Mouse (Mus musculus): ENCODE data around the gene Cacng7.
A peak's percentile ranks its signal among the peaks of the same experiment; 100 is the strongest.
"Not testable (repeated sequence)": the region's sequence is repeated elsewhere in the genome, so short reads cannot be mapped to it uniquely, and the experiment has no call there.

Cacng7 gene

GRCm38 (mm10) chr7:3332619-3333521, at the start of gene Cacng7:
Gene Cacng7 (plus strand): TSS chr7:3332955.
- DNase-seq (ENCODE audit: low spot score), result peak; percentile 52

GRCm38 (mm10) chr7:3283081-3283875, 49.5 kb upstream of the Cacng7 start:
- no peak for DNase-seq (ENCODE audit: low spot score)

- no peak for DNase-seq (ENCODE audit: low spot score)
Measured at GRCm38 (mm10) chr7:3284604-3285003, 48.2 kb upstream of the Cacng7 start.

- DNase-seq (ENCODE audit: low spot score), result no peak
Measured at GRCm38 (mm10) chr7:3286036-3286435, 46.7 kb upstream of the Cacng7 start.

- DNase-seq (ENCODE audit: low spot score), result no peak
Measured at GRCm38 (mm10) chr7:3287186-3287585, 45.6 kb upstream of the Cacng7 start.

- DNase-seq (ENCODE audit: low spot score), result peak; percentile 88
Measured at GRCm38 (mm10) chr7:3288976-3289970, 43.5 kb upstream of the Cacng7 start, which contains the start of the genes Myadm and Prkcg. Gene Myadm (plus strand): TSS chr7:3289080. Gene Prkcg (plus strand): TSS chr7:3289179.

- DNase-seq (ENCODE audit: low spot score), result peak; percentile 98
Measured at GRCm38 (mm10) chr7:3290257-3291033, 42.3 kb upstream of the Cacng7 start.

- DNase-seq (ENCODE audit: low spot score), result no peak
Measured at GRCm38 (mm10) chr7:3291197-3291596, 41.6 kb upstream of the Cacng7 start.

GRCm38 (mm10) chr7:3291764-3292163, 41.0 kb upstream of the Cacng7 start:
- no peak for DNase-seq (ENCODE audit: low spot score)

GRCm38 (mm10) chr7:3292271-3292670, 40.5 kb upstream of the Cacng7 start:
- DNase-seq (ENCODE audit: low spot score), result not testable (repeated sequence)

- DNase-seq (ENCODE audit: low spot score), result peak; percentile 91
Measured at GRCm38 (mm10) chr7:3292791-3293190, 40.0 kb upstream of the Cacng7 start.

- no peak for DNase-seq (ENCODE audit: low spot score)
Measured at GRCm38 (mm10) chr7:3294794-3295193, 38.0 kb upstream of the Cacng7 start.

- DNase-seq (ENCODE audit: low spot score), result no peak
Measured at GRCm38 (mm10) chr7:3295321-3296110, 37.2 kb upstream of the Cacng7 start.

- DNase-seq (ENCODE audit: low spot score), result no peak
Measured at GRCm38 (mm10) chr7:3296711-3297110, 36.0 kb upstream of the Cacng7 start.

GRCm38 (mm10) chr7:3299941-3300617, 32.7 kb upstream of the Cacng7 start:
- DNase-seq (ENCODE audit: low spot score), result no peak

- no peak for DNase-seq (ENCODE audit: low spot score)
Measured at GRCm38 (mm10) chr7:3300891-3301627, 31.7 kb upstream of the Cacng7 start.

- no peak for DNase-seq (ENCODE audit: low spot score)
Measured at GRCm38 (mm10) chr7:3301628-3302555, 30.9 kb upstream of the Cacng7 start.
